Mouse (Mus musculus): ENCODE results near the gene Tbrg1. TPM values are rescaled to one million over a fixed set of nuclear protein-coding genes. Genes with fewer than 3 reads are reported as not detected.

Gene Tbrg1
- total RNA-seq, 2 experiments from 2014 or later: 38.5 to 42.1 TPM

- intact Hi-C loops (cut with DNase I; ENCODE audit: low total_unique reads): no loop called here
- DNase-seq: no peak
Observed at GRCm38 (mm10) chr9:37636800-37637542, 20.1 kb downstream of the Tbrg1 start.

- DNase-seq: peak; percentile 22
- intact Hi-C loops (cut with DNase I; ENCODE audit: low total_unique reads): no loop called here
Observed at GRCm38 (mm10) chr9:37636335-37636734, 20.8 kb downstream of the Tbrg1 start.

- DNase-seq: no peak
- intact Hi-C loops (cut with DNase I; ENCODE audit: low total_unique reads): loop anchor here (5.0 kb wide), 1 partner anchor 202 kb away; the partner anchor contains the start of gene Robo3
Observed at GRCm38 (mm10) chr9:37634269-37634668, 22.8 kb downstream of the Tbrg1 start.

GRCm38 (mm10) chr9:37632305-37632704 is 24.8 kb downstream of the Tbrg1 start:
- intact Hi-C loops (cut with DNase I; ENCODE audit: low total_unique reads): loop anchor here (5.0 kb wide), 1 partner anchor 200 kb away; the partner anchor contains the start of gene Robo3
- DNase-seq: no peak

- intact Hi-C loops (cut with DNase I; ENCODE audit: low total_unique reads): loop anchor here (5.0 kb wide), 2 partner anchors 173 to 198 kb away; partner anchors contain the start of gene Robo3
- no peak for DNase-seq
Observed at GRCm38 (mm10) chr9:37629941-37630340, 27.2 kb downstream of the Tbrg1 start.

DNA sequence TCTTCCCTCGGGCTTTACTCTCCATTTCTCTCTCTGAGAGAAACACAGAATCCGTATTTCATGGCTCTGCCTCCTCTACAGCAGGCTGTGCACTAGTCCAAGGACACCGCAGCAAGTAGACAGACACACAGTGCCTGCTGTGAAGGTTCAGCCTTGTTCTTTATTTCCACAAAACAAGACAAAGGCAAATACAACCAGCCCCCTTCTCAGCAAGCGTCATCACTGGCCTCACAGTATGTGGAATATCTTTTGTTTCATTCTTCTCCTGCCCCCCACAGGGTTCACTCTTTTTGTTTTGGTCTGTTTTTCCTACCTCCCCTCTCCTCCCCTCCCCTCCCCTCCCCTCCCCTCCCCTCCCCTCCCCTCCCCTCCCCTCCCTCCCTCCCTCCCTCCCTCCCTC is 28.5 kb downstream of the Tbrg1 start:
- intact Hi-C loops (cut with DNase I; ENCODE audit: low total_unique reads): loop anchor here (5.0 kb wide), 1 partner anchor 171 kb away; no protein-coding TSS in a partner anchor
- DNase-seq: no peak

DNA sequence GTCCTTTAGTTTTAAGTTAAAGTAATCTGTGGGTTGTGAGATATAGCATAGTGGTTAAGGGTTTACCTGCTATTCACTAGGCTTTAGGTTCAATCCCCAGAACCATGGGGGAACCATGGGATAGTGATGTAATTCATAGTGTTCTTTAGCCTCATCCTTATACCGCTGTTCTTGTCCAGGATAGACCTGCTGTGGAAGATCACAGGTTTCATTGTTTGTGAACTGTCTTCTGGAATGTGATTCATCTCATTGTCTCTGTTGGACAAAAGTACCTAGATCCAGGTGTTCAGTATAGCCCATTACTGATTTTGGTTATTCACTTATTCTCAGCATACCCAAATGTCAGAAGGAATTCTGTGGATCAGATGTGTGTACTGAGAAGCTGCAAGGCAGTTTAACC is 29.8 kb downstream of the Tbrg1 start:
- intact Hi-C loops (cut with DNase I; ENCODE audit: low total_unique reads): loop anchor here (5.0 kb wide), 1 partner anchor 170 kb away; no protein-coding TSS in a partner anchor

GRCm38 (mm10) chr9:37626103-37626567 is 31.0 kb downstream of the Tbrg1 start:
- intact Hi-C loops (cut with DNase I; ENCODE audit: low total_unique reads): loop anchor here (5.0 kb wide), 1 partner anchor 169 kb away; no protein-coding TSS in a partner anchor
- peak; percentile 18 for DNase-seq

More for the DNA sequence above, 29.8 kb downstream of the Tbrg1 start:
- DNase-seq: no peak

DNA sequence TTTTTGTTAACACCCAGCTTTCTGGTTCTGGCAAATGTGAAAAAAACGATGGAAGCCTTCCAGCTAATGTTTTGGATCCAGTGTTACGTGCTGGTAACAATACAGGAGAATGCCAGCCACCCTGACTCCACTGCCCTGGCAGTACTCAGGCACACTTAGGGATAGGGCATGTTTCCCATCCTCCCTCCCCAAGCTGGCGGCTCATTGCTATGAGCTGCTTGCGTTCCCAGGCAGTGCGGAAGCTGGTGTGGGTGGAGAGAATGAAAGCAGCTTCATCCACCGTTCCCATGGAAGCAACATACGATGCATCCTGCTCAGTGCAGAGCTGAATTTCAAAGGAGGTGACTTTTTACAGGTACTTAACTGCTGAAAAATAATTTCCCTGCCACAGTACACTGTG is 31.5 kb downstream of the Tbrg1 start:
- intact Hi-C loops (cut with DNase I; ENCODE audit: low total_unique reads): loop anchor here (5.0 kb wide), 1 partner anchor 168 kb away; no protein-coding TSS in a partner anchor
- DNase-seq: peak; percentile 9

DNA sequence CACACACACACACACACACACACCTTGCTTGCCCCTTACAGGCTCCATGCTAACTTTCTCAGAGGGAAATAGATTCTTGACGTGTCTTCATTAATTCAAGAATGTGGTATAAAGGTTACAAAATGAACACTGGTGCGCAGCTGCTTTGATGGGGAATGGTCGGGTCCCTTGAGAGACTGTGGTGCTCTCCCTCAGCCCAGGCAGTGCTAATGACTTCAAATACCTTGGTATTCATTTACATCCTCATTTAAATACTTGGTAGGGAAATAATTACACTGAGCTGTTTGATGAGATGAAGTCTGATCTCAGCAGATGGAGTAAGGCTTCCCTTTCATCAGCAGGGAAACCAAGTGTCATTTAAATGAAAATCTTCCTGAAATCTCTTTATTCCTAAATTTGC is 32.0 kb downstream of the Tbrg1 start:
- intact Hi-C loops (cut with DNase I; ENCODE audit: low total_unique reads): loop anchor here (5.0 kb wide), 1 partner anchor 168 kb away; no protein-coding TSS in a partner anchor
- no peak for DNase-seq

GRCm38 (mm10) chr9:37624502-37624901 is 32.6 kb downstream of the Tbrg1 start:
- intact Hi-C loops (cut with DNase I; ENCODE audit: low total_unique reads): no loop called here
- DNase-seq: no peak

- DNase-seq: no peak
- intact Hi-C loops (cut with DNase I; ENCODE audit: low total_unique reads): no loop called here
Observed at GRCm38 (mm10) chr9:37623981-37624380, 33.1 kb downstream of the Tbrg1 start.

GRCm38 (mm10) chr9:37621290-37621689 is 35.8 kb downstream of the Tbrg1 start:
- intact Hi-C loops (cut with DNase I; ENCODE audit: low total_unique reads): no loop called here
- no peak for DNase-seq

DNA sequence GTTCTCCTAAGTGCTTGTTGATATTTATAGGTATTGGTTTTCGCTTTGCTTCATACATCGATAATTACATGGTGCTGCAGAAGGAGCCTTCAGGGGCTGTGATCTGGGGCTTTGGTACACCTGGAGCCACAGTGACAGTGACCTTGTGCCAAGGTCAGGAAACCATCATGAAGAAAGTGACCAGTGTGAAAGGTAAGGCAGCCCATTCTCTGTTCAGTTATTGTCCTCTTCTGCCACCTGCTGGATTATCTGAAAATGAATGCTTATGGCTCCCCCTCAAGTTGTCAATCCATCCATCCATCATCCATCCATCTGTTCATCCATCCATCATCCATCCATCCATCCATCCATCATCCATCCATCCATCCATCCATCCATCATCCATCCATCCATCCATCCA is 40.3 kb downstream of the Tbrg1 start:
- DNase-seq: no peak

DNA sequence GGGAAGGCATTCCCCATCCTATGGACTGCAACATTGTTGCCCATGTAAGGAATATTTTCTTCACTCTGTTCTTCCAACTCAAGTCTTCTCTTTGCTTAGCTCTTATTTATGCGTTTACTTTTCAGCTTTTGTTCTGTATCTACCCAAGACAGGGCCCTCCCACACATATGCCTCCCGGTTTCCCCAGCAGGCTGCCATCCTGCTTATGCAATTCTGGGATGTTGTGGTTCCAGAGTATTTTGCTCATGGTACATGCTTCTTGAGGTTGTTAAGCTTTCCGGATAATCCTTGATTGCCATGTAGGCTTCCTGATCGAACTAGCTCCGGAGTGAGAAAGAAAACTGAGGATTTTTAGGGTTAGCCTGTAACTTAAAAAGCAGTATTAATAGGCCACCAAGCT is 41.9 kb downstream of the Tbrg1 start:
- DNase-seq: no peak
- intact Hi-C loops (cut with DNase I; ENCODE audit: low total_unique reads): loop anchor here (2.0 kb wide), 1 partner anchor 154 kb away; no protein-coding TSS in a partner anchor

More for the DNA sequence above, 40.3 kb downstream of the Tbrg1 start:
- intact Hi-C loops (cut with DNase I; ENCODE audit: low total_unique reads): no loop called here

GRCm38 (mm10) chr9:37614316-37614715 is 42.8 kb downstream of the Tbrg1 start:
- DNase-seq: no peak
- intact Hi-C loops (cut with DNase I; ENCODE audit: low total_unique reads): loop anchor here (2.0 kb wide), 1 partner anchor 154 kb away; no protein-coding TSS in a partner anchor

GRCm38 (mm10) chr9:37613911-37614280 is 43.2 kb downstream of the Tbrg1 start:
- intact Hi-C loops (cut with DNase I; ENCODE audit: low total_unique reads): loop anchor here (2.0 kb wide), 1 partner anchor 153 kb away; no protein-coding TSS in a partner anchor
- DNase-seq: no peak

DNA sequence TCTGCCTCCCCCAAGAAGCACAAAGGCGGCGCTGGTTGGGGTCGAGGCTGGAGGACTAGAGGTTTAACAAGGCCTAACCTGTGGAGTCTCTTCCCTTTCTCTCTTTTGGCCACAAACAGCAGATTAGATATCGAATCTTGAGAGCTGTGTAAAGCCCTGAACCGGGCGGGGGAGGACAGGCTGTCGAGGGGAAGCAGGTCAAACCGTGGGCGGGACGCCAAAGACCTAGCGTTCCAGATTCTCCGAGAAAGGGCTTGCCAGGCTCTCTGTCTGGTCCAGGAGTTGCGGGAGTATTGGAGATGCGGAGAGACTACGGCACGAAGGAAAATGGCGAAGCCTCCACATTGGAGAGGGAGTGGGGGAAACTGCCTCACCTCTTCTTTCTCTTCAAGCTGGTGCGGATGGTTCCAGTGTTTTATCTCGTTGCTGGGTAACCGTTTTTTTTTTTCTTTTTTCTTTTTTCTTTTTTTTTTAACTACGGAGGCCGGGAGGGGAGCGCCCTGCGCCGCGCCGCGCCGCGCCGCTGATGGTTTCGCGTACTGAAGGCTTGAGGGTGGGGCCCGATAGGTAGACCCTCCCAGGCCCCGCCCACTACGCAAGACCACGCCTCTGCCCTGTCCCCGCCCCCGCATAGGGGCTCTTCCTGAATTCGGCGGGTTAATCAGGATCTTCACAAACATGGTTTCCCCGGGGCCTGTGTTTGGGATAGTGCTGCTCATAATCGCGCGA is 43.8 kb downstream of the Tbrg1 start, which contains the start of gene Spa17:
Spa17 (minus strand) TSS at position 541 of the 729 bp plus-strand sequence.
- intact Hi-C loops (cut with DNase I; ENCODE audit: low total_unique reads): no loop called here
- DNase-seq: peak; percentile 87

DNA sequence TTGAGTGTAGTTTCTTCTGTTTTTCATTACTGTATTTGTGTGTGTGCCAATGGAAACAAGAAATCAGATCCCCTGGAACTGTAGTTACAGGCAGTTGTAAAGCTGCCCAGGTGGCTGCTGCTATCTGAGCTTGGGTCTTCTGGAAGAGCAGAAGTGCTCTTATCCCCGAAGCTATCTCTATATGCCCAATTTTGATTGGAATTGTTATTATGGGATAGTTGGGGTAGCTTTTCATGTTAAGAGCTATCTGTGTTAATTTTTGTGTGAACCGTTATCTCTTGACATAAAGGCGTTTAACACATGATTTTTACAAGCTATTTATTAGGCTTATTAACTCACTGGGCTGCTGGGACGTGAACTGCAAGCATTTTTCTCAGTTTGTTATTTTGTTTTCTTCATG is 47.6 kb downstream of the Tbrg1 start:
- no peak for DNase-seq
- intact Hi-C loops (cut with DNase I; ENCODE audit: low total_unique reads): no loop called here

DNA sequence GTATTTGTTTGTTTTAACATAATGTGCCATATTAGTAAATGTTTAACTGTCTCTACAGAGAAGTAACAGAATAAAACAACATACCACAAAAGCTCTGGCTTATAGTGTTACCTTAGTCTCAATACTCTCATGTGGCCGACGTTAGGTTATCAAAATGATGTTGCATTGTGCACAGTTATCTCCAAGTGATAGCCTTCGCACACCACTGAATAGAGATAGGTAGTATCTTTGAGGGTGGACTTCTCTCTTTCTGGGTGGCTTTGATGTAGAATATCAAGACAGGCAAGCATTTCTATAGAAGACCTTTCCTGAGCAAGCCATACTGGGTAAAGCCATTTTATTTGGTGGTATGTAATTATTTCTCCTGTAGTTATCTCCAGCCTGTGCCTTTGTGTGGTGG is 52.0 kb downstream of the Tbrg1 start:
- intact Hi-C loops (cut with DNase I; ENCODE audit: low total_unique reads): no loop called here
- DNase-seq: no peak

Data from gastrocnemius, postnatal 14 days (tissue).